Mouse (Mus musculus): ENCODE measurements around the gene Ttbk1. TPM values are rescaled to one million over a fixed set of nuclear protein-coding genes. Genes with fewer than 3 reads are reported as not detected.
A peak's percentile ranks its signal among the peaks of the same experiment; 100 is the strongest.

Ttbk1 gene
- total RNA-seq (2021), result under 1 TPM; 0.08 to 0.22 TPM
- long read RNA-seq, experiment 1, result 0 reads
- long read RNA-seq, experiment 2, result 0 reads

GRCm38 (mm10) chr17:46487431-46487830 is at the start of gene Ttbk1:
Ttbk1 (minus strand) TSS chr17:46487675.
- Histone ChIP-seq H3K27ac (no peak within 1 kb of the TSS), H3K4me3 (peak within 1 kb of the TSS; percentile 46)
- no peak for TF ChIP-seq CTCF (IDR thresholded peaks at IDR 0.05)
- DNase-seq, result no peak
- intact Hi-C loops (cut with DNase I), result no loop called here

- no peak overlapping the region for H3K27ac ChIP-seq
- no peak overlapping the region for H3K4me3 ChIP-seq
- peak; percentile 98 for TF ChIP-seq CTCF (IDR thresholded peaks at IDR 0.05)
- intact Hi-C loops (cut with DNase I), result loop anchor here (1.0 to 2.0 kb wide), 2 partner anchors 112 to 199 kb away; no protein-coding TSS in a partner anchor
- DNase-seq, result peak; percentile 84
Measured at GRCm38 (mm10) chr17:46525579-46526307, 38.3 kb upstream of the Ttbk1 start.

- TF ChIP-seq CTCF (IDR thresholded peaks at IDR 0.05), result no peak
- no peak for DNase-seq
- intact Hi-C loops (cut with DNase I), result loop anchor here (1.0 to 2.0 kb wide), 2 partner anchors 112 to 200 kb away; no protein-coding TSS in a partner anchor
- no peak overlapping the region for H3K4me3 ChIP-seq
- H3K27ac ChIP-seq, result no peak overlapping the region
Measured at GRCm38 (mm10) chr17:46525065-46525464, 37.6 kb upstream of the Ttbk1 start.

- no peak for DNase-seq
- no peak overlapping the region for H3K4me3 ChIP-seq
- TF ChIP-seq CTCF (IDR thresholded peaks at IDR 0.05), result no peak; the same call in 1 of the 2 replicates
- intact Hi-C loops (cut with DNase I), result no loop called here
- no peak overlapping the region for H3K27ac ChIP-seq
Measured at GRCm38 (mm10) chr17:46521963-46522668, 34.6 kb upstream of the Ttbk1 start.

- intact Hi-C loops (cut with DNase I), result no loop called here
- no peak overlapping the region for H3K27ac ChIP-seq
- DNase-seq, result no peak
- no peak for TF ChIP-seq CTCF (IDR thresholded peaks at IDR 0.05)
- H3K4me3 ChIP-seq, result no peak overlapping the region
Measured at GRCm38 (mm10) chr17:46521174-46521573, 33.7 kb upstream of the Ttbk1 start.

- no peak overlapping the region for H3K27ac ChIP-seq
- intact Hi-C loops (cut with DNase I), result no loop called here
- TF ChIP-seq CTCF (IDR thresholded peaks at IDR 0.05), result no peak
- no peak for DNase-seq
- H3K4me3 ChIP-seq, result no peak overlapping the region
Measured at GRCm38 (mm10) chr17:46520385-46520979, 33.0 kb upstream of the Ttbk1 start.

GRCm38 (mm10) chr17:46519971-46520370 is 32.5 kb upstream of the Ttbk1 start:
- intact Hi-C loops (cut with DNase I), result no loop called here
- no peak overlapping the region for H3K27ac ChIP-seq
- no peak for TF ChIP-seq CTCF (IDR thresholded peaks at IDR 0.05)
- H3K4me3 ChIP-seq, result no peak overlapping the region
- no peak for DNase-seq

GRCm38 (mm10) chr17:46513329-46513728 is 25.9 kb upstream of the Ttbk1 start:
- DNase-seq, result no peak
- intact Hi-C loops (cut with DNase I), result no loop called here
- Histone ChIP-seq H3K4me3 (no peak overlapping the region), H3K27ac (no peak overlapping the region)
- no peak for TF ChIP-seq CTCF (IDR thresholded peaks at IDR 0.05)

GRCm38 (mm10) chr17:46511059-46511710 is 23.7 kb upstream of the Ttbk1 start:
- intact Hi-C loops (cut with DNase I), result no loop called here
- TF ChIP-seq CTCF (IDR thresholded peaks at IDR 0.05), result peak; percentile 43

GRCm38 (mm10) chr17:46505617-46506016 is 18.1 kb upstream of the Ttbk1 start:
- intact Hi-C loops (cut with DNase I), result no loop called here
- peak; percentile 52 for DNase-seq
- no peak overlapping the region for H3K4me3 ChIP-seq
- no peak overlapping the region for H3K27ac ChIP-seq
- TF ChIP-seq CTCF (IDR thresholded peaks at IDR 0.05), result no peak

More at GRCm38 (mm10) chr17:46511059-46511710, 23.7 kb upstream of the Ttbk1 start:
- Histone ChIP-seq H3K27ac (no peak overlapping the region), H3K4me3 (no peak overlapping the region)
- DNase-seq, result no peak

GRCm38 (mm10) chr17:46503847-46504638 is 16.6 kb upstream of the Ttbk1 start:
- no peak for TF ChIP-seq CTCF (IDR thresholded peaks at IDR 0.05)
- intact Hi-C loops (cut with DNase I), result no loop called here
- Histone ChIP-seq H3K4me3 (no peak overlapping the region), H3K27ac (no peak overlapping the region)
- no peak for DNase-seq

- Histone ChIP-seq H3K27ac (no peak overlapping the region), H3K4me3 (no peak overlapping the region)
- intact Hi-C loops (cut with DNase I), result no loop called here
- DNase-seq, result no peak
- no peak for TF ChIP-seq CTCF (IDR thresholded peaks at IDR 0.05)
Measured at GRCm38 (mm10) chr17:46502775-46503174, 15.3 kb upstream of the Ttbk1 start.

Data from gastrocnemius, adult 2 months (tissue).